Mouse (Mus musculus) 3134 (cell line): ENCODE measurements at regions not wholly inside any gene's neighbourhood (a gene's known extent, or its start where the extent isn't known, plus 50 kb on each side); places are given as distances from the start of the nearest gene placed in this dataset.

Experiments
- DNase-seq: peaks from one replicate; pipeline ENCODE4 v3.0.0-alpha.2; 2011; ENCODE audit warnings: low spot score; ENCODE audit not compliant: insufficient read length; ENCODE audit errors: extremely low read depth

DNA sequence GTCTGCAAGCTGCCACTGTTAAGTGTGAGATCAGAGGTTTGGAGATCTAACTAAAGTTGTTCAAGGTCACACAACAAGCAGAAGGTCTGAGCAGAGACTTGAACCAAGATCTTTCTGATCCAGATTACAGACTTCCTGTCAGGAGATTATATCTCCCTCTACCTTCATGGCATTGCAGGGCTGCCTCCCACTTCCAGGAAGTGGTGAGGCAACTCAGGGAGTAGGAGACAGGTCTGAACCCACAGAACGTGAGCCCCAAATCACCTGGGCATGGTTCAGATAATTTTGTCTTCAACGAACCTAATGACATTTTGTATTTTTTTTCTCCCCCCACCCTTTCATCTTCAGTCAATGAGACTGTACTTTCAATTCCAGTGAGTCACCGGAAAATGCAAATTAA is 135.2 kb downstream of the Utp6 start:
- DNase-seq: no peak

DNA sequence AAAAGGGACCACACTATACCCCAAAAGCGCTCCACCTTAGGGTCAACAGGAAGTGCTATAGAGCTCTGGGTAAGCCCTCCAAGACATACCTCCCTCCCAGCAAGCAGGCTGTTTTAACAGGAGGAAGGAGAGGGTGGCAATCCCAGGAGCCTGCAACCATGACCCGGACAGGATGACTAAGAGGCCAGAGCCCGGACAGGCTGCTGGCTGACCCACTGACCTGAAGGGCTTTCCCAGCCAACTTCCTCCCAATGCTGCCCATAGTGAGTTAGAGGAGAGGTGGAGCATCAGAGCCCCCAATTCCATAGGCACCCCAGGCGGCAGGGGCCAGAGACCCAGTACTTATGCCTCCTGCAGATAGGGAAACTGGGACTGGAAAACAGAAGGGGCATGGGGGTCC is 136.3 kb downstream of the Utp6 start:
- DNase-seq: no peak

DNA sequence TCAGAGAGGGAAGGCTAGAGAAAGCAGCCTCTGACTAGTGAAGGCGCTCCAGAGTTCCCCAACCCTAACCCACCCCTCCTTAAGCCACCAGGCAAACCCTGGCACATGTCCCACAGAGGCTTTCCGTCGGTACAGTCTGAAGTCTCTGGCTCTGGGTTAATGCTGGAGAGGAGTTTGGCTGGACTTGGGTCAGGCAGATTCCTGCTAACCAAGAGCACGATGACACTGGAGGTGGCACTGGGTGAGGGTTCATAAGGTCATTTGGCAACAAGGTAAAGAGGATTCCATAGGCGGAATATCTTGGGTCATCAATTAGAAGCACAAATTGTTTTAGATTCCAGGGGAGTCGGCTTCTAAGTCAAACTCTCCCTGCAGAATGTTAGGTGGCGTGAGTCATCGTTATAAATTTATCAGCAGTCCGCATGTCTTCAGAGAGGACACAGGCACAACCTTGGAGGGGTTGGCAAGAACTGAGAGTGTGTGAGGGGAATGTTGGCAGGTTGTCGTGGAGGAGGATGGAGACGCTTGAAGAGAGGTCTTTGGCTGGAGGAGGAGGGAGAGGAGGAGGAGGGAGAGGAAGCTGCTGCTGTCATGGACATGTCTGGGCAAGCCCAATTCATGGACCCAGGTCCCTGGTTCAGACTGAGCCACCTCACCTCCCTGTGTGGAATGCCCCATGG is 138.4 kb downstream of the Utp6 start:
- DNase-seq: peak; percentile 54

DNA sequence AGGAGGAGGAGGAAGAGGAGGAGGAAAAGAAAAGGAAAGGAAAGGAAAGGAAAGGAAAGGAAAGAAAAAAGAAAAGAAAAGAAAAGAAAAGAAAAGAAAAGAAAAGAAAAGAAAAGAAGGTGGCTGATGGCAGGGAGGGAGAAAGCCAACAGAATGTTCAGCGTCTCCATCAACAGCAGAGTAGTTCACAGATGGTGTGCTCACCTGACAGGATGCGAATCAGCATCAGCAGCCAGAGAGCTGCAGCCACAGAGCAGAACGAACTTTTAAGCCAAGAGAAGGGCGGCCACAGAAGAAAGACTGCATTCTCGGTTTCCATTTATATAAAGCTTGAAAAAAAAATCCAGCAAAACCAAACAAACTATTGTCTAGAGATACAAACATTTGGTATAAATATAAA is 140.2 kb downstream of the Utp6 start:
- no peak for DNase-seq

DNA sequence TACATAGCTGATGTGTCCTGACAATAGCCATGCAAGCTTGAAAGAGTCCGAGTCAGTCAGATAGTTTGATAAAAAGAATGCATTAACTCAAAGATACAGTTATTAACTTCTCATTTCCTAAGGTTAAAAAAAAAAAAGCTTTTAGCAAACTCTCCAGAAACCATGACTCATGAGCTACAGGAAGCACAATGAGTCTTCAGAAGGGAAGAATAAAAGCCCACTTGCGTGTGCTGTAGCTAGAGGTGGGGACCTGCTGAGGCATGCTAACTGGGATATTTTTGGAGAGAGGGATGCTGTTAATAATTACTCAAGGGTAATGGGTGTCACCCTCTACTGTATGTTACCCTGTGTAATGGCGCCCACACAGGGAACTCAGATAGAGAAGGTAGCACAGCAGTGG is 147.0 kb downstream of the Utp6 start:
- DNase-seq: no peak

DNA sequence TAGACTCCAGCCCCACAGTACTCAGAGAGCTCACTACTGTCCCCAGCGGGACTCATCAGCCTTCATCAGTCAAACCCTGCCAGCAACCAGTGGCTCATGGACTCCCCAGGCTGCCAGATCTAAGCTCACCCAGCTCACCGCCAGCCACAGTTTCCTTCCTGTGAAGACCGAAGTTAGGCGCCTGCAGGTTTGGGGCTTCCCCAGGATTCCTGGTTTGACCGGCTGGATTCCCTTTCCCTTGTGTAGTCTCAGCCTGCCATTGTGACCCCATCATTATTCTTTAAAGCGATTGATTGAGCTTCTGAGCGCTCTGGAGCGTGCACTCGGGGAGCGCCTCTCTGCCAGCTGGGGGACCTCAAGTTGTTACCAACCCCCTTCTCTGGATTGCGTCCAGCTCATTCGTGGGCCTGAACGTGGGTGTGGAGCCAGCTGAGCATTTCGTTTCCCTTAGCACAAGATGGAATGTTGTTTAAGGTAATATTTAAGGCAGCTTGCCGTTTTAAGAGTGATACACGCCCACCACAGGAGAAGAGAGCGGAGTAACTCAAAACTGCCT is 155.2 kb downstream of the Utp6 start:
- DNase-seq: no peak

DNA sequence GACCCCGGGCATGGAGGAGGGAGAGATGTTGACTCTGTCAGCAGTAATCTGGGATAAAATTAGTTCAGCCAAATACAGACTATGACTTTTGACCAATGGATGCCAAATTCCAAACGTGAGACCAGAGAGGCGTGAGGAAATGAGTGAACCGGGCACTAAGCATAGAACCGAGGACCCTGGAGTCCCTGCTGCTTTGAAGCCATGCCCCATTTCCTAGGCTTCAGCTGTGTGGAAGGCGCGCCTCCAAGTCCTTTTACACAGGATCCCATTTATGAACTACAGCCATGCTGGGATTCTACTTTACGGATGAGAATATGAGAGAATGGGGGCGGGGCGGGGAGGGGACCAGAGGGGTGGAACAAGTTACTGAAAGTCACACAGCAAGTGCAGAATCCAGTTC is 155.8 kb downstream of the Utp6 start:
- DNase-seq: no peak

DNA sequence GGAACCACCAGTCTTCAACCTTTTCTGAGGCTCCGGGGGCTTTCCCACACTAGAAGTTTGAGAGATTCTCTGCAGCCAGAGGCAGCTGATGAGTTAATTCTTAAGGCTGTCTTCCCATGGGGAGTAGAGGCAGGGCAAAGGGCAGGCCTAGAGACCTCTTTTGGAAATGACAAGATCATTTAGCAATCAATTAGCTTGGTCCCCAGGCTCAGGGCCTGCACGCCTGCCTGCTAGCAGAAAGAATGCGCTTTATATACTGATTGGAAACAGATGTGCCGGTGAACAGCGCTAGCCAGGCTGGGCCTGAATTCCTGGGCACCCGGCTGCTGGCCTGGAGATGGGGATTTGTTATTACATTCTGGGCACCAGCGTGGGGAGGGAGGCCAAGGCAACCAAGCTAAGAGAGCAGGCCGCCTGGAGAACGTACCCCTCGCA is 156.2 kb downstream of the Utp6 start:
- DNase-seq: no peak

DNA sequence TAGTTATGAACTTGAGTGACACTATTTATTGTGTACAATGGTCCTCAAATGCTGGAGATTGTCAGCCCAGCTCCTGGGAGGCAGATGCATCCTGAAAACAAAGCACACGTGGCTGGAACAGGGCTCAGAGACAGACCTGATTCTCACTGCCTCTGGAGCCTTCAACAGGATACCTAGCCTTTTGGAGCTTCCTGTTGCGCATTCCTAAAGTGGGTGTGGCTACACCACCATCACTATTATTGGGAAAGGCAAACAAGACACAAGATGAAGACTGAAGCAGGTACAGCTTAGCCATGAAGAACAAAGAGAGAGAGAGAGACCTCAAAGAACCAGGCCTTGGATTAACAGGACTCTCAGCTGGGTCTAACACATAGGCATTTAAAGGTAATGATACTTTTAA is 158.2 kb downstream of the Utp6 start:
- no peak for DNase-seq

DNA sequence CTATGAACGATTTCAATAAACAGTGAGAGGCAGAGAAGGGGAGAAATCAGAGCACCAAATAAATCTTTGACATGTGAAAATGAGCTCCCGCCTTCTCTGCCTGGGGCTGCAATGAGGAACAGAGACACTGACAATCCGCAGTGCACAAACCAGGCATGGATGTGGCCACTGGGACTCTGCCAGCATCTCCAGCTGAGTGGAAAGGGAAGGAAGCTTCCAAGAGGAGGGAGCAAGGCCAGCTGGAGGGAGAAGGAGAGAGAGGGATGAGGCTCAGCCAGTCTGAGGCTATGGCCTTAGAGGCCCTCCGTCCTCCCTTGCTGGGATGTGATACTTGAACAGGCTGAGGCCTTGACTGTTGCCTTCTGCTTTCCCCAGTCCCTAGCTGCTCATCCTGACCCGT is 159.2 kb downstream of the Utp6 start:
- no peak for DNase-seq

DNA sequence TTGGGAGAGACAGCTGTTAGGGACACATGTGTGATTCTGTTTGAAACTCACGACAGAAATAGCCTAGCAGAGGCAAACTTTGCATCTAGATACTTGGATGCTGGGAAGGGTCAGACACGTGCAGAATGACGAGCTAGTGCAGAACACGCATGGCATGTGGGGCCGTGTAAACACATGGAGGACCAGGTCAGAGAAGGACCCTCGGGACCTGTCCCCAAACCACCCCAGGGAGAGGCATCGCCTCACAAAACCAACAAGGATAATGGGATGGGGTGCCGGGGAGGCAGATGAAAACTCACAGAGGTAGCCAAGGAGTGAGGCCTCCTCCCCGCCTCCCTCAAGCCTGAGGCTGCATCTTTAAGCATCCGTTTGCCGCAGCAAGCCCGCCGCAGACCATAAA is 159.6 kb downstream of the Utp6 start:
- DNase-seq: no peak

DNA sequence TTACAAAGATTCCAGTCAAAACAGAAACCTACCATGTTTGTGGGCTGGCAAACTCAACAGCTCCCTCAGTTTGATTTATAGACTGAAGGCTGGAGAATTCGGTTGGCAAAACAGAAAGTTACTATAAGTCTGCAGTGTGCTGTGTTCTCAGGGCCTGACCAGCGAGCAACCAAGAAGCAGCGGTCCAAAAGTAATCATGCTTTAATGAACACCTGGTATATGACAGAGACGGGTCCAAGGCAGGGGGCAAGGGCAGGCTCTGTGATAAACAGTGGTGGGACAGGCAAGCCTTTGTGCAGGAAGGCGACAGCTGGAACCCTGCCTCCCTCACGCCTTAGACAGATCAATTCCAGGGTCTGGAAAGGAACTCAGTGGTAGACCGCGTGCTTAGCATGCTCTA is 161.9 kb downstream of the Utp6 start:
- no peak for DNase-seq

DNA sequence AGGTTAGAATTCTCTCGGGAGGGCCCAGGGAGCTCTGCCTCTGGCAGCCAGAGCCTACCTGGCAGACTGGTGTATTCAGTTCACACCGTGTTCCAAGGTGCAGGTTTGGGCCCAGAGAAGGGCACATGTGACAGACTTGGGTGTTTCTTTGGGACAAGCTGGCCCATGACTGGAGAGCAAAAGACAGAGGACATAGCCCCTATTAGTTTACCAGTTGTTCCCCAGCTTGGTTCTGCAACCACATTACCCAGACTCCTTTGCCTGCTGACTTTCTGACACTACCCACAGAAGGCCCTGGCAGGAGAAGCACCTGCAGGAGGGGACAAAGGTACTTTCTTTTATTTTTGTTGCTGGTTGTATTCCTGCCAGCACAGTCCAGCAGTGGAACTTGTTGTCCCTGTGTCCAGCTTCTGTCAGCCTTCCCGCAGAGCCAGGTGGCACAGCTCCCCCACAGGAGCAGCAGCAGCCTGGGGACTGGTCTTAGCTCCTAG is 173.9 kb downstream of the Utp6 start:
- DNase-seq: no peak

DNA sequence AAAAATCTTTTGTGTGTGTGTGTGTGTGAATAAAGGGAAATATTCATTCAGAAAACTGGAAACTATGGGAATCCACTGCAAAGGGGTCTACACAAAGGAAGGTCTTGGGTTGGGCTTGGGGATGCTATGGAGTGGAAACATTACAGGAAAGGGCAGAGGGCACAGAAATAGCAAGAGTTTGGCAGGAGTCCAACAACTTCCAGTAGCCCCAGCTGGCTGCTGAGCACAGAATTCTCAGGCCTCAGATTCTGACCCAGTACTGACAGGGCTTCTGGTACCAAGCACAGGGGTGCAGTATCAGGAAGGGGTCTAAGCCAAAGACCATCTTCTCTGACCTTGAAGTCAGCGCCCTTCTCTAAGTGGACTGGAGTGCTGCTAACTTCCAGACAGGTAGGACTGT is 174.4 kb downstream of the Utp6 start:
- DNase-seq: no peak

DNA sequence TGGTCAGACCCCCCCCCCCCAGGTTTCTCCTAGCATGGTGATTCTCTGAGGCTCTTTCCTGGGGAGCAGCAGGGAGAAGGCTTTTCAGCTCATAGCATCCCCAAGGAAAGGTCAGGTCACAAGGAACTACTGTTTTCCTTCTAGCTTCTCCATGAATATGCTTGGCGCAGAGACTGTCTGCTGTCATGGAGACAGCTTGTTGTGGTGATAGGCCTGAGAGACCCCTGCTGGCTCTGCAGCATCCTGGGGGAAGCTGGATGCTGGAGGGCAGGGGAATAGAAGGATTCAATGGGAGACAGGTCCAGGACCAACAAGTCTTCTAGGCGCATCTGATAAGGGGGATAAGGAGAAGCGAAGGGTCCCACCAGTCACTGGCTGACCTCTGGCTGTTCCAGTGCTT is 178.1 kb downstream of the Utp6 start:
- DNase-seq: no peak

DNA sequence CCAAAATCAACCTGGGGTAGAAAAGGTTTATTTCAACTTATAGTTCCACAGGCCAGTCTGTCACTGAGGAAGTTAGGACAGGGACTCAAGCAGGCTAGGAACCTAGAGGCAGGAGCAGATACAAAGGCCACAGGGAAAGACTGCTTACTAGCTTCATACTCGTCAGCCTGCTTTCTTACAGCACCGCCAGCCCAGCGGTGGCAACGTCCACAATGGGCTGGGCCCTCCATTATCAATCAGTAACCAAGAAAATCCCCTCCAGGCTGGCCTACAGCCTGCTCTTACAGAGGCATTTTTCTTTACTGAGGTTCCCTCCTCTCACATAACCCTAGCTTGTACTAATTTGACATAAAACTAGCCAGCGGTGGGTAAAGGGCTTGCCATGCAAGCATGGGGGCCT is 180.2 kb downstream of the Utp6 start:
- no peak for DNase-seq

DNA sequence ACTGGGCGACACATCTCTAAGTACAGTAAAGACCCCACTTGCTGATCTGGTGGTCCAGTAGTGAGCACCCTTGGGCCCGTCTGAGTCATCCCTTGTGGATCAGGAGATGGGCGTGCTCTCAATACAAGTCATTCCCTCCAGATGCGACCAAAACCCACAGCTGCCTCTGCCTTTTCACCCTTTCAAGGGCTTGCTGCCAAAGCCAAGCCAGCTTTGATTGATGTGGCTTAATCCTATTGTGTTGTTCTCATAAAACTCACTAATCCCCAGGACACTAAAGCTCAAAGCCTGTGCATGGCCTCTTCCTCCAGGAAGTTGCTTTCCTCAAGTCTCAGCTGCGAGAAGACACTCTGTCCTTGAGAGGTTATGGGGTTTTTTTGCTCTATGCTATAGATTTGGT is 182.4 kb downstream of the Utp6 start:
- DNase-seq: peak; percentile 79

DNA sequence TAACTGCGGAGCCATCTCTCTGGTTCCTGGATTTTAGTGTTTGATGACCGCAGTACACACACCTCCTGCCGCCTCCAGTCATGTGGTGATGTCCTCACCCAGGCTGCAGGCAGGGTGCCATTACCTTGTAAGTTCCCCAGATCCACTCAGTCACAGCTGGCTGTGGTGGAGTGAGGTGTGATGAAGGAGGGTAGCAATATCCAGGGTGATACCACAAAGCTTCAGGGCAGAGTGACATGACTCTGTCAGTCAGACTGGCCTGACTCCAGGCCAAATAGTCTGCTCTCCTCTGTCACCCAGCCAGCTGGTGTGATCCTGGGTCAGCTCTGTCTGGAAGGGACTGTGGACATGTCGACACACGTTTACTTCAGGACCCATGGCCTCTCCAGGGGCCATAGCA is 183.7 kb downstream of the Utp6 start:
- peak; percentile 75 for DNase-seq

DNA sequence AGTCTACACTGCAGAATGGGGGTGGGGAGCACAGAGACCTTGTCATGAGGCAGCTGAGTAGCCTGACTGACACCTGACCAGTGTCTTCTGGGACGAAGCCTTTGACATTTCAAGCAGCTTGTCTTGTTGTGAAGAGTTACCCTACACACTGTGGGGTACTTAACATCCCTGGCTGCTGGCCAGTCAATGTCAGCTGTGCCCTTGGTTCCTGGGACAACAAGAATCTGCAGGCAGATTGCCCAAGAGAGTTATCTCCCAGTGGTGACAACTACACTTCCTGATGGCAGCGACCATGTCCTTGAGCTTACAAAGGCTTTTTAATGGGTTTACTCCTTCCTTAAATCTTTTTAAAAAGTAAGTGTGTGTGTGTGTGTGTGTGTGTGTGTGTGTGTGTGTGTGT is 184.2 kb downstream of the Utp6 start:
- DNase-seq: no peak

DNA sequence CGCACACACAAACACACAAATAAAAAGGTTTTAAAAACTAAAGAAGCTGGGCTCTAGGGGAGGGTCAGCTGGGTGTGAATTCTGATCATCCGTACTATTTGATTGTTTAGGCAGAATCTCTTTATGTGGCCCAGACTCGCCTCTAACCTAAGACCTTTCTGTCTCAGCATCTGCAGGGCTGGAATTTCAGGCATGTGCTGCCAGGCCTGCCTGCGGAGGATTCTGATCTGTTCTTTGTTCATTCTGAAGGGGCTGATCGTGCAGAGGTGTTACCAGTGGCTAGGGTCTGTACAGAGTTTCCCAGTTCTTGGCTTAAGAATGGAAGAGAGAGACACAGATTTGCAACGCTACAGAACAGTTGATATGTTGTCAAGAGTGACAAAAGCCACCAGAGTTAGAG is 185.6 kb downstream of the Rab11fip4 start:
- DNase-seq: no peak

DNA sequence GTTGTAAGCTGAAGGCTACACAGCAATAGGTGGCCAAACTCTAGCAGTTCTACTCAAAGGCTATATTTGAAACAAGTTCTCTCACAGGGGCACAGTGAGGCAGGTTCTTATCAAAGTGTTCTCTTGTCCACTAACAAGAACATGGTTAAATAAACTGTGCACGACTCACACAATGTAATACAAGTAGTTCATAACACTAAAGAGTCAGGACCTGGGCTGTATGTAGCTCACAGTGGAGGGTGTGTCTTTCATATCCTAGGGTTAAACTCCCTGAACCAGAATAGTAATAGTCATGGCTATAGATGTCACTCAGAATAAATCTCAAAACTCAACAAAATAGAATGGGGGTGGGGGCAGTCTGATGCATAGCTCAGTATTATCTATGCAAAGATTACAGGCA is 182.7 kb downstream of the Rab11fip4 start:
- DNase-seq: no peak

DNA sequence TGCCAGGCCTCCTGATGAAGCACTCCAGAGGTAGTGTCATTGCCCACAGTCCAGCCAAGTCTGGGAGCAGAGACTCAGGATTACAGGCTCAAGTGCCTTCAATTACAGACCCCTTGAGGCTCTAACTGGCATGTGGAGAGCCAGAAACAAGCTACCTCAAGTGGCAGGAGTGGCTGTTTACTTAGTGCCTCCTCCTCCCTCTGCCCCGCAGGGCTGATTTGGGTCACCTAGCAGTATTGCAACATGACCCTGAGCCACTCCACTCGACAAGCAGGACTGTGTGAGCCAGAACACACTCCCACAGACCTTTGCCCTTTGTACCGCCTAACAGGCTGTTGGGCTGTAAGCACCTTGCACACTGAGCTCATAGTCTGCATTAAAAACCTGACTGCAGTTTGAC is 180.4 kb downstream of the Rab11fip4 start:
- no peak for DNase-seq

DNA sequence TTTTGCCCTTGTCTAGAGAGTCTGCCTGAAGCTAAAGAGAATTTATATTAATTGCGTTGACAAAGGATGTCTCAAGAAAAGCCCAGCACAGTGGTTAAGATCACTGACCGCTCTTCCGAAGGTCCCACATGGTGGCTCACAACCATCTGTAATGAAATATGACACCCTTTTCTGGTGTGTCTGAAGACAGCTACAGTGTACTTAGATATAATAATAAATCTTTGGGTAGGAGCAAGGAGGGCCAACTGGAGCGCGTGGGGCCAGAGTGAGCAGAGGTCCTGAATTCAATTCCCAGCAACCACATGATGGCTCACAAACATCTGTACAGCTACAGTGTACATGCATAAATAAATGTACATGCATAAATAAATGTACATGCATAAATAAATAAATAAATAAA is 176.1 kb downstream of the Rab11fip4 start:
- no peak for DNase-seq
